Mouse (Mus musculus) embryo, embryonic 10 days (tissue): Measurements from ENCODE around the gene Rab31.

ENCODE experiments used
- DNase-seq: peaks from one replicate; pipeline ENCODE4 v3.0.0-alpha.2; 2015; ENCODE audit warnings: low spot score

Rab31 gene

DNA sequence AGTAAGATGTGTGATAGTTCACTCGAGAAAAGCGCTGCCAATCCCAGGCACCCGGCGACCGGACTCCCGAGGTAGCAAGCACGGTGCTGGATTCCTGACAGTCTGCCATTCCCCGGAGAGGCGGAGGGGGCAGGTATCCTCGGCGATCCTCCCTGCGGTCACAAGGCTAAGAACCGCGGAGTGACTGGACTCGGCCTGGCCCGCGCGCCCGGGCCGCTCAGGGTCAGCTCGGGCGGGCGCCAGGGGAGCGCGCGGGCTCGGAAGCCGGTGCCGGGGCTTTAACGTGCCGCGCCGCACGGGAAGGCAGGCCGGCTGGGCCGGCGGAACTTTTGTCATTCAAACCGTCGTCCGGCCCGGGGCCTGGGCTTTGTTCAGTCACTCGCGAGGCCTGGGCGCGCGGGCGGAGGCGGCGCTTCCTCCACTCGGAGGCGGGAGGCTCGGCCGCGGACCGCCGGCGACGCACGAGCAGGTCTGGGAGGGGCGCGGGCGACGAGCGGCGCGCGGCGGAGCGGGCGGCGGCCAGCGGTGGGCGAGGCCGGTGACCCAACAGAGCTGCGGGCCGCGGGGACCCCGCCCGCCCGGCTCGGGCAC, 10.1 kb upstream of the Rab31 start, which contains the start of gene Ppp4r1:
Gene Ppp4r1 (plus strand): TSS at position 23 of the 591 bp plus-strand sequence.
- peak; percentile 87 for DNase-seq

DNA sequence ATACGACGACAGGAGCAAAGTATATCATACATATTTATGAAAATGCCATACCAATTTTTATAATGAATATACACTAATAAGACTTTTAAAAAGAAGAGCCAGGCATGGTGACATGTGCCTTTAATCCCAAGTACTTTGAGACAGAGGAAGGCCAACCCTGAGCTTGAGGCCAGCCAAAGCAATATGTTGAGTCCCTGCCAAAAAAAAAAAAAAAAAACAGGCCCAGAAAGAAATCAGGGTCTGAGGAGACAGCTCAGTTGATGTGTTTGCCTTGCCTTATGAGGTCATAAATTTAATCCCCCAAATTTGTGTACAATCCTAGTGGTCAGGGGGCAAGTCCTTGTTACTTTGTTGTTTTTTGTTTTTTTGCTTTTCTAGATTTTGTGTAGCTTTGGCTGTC, 8.4 kb upstream of the Rab31 start:
- DNase-seq, result no peak

DNA sequence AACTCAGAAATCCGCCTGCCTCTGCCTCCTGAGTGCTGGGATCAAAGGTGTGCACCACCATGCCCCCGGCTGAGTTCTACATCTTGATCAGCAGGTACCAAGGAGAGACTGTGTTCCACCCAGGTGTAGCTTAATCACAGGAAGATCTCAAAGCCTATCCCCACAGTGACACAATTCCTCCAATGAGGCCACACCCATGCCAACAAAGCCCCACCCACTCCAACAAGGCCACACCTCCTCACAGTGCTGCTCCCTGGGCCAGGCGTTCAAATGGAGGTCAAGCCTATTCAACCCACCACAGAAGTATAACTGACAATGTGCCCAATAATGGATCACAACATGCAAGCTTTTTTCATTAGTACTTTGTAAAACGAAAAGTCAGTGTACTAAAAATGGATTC, 4.9 kb upstream of the Rab31 start:
- no peak for DNase-seq

DNA sequence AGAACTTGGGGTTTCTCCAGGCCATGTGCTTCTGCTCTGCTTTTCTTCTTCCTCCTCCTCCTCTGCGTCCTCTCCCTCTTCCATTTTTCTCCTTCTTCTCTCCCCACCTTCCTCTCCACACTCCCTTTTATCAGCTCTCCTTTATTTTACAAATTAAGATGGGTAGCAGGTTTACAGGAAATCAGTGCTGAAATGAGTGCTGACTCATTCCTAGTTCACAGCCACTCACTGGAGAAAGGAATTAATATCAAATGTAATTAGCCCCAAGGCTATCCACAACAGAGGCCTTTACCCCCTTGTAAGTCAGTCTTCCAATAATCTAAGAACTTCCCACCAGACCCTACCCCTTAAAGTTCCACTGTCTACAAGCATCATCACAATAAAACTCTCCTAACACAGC, 3.7 kb upstream of the Rab31 start:
- no peak for DNase-seq

DNA sequence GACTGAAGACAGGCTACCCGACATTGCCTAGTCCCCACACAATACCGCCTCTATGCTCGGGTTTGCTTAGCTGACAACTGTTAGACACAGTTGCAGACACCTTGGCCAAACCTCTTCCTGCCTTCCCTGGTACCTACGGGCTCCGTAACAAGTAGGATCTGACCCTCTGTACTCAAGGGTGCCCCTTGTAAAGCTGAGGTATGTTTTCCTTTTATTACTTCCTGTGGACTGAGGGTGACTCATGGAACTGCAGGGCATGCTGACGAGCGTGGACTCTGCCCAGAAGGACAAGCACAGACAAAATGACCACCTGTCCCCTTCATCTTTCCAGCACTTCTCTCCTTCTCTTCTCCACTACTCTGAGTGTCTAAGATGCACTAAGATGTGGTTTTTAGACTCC, 1.9 kb upstream of the Rab31 start:
- DNase-seq, result no peak

DNA sequence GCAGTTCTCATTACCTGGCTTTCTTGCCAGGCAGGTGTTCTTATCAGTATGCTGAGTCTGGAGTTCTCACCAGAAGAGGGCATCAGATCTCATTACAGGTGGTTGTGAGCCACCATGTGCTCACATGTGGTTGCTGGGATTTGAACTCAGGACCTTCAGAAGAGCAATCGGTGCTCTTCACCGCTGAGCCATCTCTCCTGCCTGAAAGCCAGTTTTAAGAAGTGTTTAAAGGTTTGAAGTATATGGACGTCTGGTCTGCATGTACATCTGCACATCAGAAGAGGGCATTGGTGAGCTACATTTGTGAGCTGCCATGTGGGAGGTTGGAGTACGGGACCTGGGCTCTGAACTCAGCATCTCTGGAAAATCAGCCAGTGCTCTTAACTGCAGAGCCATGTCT, 1.1 kb upstream of the Rab31 start:
- DNase-seq, result peak; percentile 27

DNA sequence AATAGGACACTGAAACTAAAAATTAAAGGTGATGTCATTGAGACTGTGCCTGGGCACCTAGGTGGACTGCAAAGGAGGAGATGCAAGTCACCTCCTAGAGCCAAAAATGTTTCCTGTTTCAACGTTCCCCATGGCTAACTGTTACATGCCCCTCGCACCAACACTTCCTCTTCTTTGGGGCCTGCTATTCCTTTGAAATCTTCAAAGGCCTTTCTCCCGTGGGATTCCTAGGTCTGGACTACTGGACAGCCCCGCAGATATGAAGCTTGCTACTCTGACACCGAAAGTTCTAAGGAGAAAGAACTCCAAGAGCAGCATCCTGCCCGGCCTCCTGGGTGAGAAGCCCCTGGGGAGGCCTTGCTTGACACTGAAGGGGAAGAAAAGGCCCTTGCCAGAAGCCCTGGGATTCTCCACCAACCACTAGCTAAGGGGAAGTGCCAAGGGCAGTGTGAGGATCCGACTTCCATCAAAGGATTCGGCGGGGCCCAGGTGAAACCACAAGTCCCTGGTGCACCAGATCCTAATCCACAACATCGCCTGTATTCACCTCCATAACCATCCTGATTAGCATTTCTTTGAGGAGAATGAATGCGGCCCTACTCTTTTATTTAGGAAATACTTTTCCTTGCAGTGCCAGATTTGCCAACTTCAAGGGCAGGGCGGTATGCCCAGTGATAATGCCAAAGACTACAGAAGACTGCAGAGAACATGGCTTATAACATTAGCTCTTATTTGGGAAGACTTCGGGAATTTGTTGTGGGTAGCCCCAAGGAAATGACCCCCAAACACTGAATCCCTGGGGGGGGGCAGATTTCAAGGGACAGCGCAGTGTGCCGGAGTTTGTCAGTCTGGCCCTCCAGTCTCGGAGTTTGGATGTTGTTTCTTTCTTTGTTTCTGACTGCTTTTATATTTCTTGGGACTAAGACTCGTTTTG, 1.3 kb downstream of the Rab31 start:
- no peak for DNase-seq

DNA sequence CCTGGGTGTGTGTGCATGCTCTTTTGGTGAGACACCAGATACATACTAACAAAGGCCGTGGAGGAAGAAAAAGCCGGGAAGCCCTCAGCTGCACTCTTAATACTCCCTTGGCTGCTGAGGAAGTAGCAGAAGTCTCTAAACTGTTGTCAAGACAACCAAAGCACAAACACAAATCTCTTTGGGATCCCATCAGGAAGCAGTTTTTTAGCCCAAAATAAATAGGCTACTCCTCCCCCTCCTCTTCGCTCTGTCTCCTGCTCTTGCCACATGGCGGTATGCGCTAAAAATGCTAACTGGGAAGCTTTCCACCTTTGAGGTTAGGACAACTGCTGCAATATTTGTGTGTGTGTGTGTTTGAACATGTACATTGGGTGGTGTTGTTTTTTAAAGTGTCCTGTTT, 4.1 kb downstream of the Rab31 start:
- peak; percentile 10 for DNase-seq

DNA sequence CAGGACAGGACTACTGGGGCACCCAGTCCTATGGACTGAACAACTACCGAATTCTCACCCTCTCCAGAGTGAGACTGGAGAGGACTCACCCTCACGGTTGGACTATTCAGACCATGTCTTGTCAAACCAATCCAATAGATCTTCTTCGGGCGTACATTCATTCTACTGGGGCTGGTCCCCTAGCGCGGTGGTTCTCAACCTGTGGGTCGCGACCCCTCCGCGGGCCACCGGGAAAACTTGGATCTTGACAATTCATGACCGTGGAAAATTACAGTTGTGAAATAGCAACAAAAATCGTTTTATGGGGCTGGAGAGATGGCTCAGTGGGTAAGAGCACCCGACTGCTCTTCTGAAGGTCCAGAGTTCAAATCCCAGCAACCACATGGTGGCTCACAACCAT, 9.3 kb downstream of the Rab31 start:
- no peak for DNase-seq

DNA sequence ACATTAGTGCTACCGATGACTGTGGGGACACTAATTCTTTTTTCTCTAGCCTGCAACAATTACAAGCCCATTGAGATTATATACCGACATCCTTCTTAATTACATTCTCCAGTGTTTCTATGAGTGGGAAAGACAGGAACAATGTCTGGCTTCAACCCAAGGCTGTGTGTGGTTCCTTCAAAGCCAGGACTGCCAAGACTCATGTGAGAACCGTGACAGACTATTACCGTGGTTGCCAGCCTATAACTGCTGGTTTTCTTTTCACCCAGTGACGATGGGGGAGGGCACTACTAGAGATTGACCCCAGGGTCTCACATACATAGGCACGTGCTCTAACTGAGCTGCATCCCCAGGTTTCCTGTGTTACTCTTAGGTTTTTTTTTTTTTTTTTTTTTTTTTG, 15.4 kb downstream of the Rab31 start:
- no peak for DNase-seq

DNA sequence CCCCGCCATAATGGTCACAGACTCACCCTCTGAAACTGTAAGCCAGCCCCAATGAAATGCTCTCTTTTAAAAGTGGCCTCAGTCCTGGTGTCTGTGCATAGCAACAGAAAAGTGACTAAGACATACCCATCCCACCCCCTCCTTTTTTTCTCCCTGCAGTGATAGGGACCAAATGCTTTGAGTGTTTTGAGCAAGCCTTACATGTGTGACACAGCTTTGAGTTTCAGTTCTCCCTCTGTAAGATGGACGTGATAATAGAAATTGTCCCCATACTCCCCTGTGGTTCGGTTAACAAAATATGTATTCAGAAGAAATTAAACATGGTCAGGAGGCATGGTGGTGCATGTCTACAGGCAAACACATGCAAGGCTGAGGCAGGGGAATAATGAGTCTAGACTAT, 16.7 kb downstream of the Rab31 start:
- DNase-seq, result no peak

DNA sequence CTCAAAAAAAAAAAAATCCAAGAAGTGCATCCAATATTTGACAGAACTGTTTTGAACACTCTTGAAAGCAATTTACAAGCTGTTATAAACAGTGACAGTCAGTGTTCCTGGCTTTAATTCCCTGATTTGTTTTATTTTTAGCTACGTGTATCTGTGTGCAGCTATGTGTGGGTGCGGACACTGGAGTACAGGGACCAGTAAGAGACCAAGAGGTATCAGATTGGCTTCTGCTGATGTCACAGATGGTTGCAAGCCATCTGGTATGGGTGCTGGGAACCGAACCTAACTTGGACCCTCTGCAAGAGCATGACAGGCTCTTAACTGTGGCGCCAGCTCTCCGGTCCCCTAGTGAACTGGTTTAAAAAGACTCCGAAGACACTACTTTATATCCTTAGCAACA, 19.4 kb downstream of the Rab31 start:
- DNase-seq, result no peak

DNA sequence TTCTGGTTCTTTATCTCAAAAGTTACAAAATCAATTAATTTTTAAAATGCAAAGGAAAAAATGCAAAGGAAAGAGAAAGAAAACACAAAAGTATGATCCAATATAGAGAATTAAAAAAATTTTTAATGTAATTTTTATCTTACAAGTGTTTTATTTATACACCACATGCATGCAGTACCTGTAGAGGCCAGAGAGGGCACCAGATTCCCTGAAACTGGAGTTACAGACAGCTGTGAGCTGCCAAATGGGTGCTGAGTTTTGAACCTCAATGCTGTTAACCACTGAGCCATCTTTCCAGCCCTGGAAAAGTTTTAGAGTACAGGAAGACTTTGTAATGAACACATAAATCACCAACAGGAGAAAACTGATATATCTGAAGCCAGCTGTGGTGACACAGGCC, 22.3 kb downstream of the Rab31 start:
- DNase-seq, result no peak

DNA sequence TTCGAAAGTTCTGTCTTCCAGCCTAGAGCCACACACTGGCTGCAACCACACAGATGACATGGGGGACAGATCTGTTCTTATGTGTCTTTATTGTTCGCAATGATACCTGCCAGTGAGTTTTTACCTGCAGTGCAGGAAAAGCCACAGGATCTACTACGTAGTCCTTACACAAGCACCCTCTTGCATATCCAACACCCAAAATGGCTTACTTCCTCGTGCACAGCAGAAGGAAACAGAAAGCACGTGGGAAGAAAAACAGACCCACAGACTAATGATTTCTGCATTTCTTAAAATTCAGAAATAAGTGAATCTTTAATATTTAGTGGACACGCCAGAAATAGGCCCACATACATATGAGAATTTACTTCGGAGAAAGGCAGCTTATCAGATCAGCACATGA, 22.7 kb downstream of the Rab31 start:
- no peak for DNase-seq

DNA sequence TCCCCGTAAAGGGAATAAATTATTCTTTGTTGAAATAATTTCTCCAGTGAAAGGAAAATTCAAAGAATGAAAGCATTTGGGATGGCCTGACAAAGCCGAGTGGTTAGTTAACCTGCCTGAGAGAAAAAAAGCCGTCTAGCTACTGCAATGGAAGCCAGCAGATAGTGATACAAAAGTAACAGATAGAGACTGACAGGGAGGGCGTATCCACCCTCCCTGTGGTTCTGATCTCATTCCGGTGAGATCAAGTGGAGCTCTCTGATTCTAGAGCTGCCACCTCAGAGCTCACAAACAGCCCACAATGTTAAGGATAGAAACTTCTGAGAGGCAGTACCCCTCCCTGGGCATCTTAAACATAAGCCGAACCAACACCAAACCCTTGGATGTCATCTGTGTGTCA, 23.6 kb downstream of the Rab31 start:
- no peak for DNase-seq

DNA sequence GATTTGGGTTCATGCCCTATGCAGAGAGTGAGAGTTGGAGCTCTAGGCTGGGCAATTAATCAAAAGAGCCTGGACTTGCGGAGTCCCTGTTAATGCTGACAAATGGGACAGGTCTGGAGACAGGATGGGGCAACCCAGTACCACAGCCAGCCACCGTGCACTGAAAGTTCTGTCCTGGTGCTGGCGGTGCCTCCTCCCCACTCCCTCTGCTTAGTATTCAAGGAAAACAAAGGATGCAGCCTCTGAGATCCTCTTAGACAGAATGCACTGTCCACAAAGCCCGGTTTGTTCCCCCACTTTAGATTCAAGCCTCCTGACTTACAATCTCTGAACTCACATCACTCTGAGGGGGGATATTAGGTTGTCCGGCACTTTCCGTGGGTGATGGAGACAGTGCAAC, 26.2 kb downstream of the Rab31 start:
- no peak for DNase-seq

DNA sequence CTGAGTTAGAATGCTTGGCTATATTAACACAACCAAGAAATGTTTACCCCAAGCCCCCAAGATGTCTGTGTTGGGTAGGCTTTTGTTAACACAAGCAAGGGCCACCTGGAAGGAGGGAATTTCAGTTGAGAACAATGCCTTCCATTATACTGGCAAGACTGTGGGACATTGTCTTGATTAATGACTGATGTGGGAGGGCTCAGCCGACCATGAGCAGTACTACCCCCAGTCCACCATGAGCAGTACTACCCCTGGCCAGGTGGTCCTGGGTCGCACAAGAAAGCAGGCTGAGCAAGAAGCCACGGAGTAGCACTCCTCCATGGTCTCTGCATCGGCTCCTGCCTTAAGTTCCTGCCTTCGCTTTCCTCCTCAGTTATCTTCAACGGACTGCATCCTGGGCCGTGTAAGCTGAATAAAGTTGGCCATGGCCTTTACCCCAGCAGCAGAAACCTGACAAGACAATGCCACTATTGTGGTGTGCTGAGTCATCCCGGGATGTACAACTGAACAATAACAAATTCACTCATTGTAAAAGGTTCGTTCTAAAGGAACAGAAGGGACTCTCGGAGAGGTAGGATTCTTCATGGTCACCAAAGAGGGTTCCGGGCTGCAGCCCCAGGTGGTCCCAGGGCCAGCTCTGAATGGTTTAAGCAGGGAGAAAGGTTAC, 28.8 kb downstream of the Rab31 start:
- no peak for DNase-seq

DNA sequence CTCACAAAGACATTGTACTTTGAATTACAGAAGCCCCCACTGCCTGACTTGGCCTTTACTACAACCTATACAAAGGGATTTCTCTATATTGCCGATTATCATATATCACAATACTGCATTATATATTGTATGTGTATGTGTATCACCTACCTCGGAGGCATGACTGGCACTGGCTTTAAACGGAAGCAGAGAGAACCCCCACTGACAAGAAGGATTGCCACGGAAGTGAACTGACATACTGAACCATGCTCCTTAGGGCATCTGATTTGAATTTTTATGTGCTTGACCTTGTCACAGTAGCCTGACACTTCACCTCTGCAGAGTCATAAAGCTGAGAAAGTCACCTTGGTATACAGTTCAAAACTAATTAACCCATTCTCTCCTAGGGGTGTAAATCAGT, 29.6 kb downstream of the Rab31 start:
- DNase-seq, result no peak

DNA sequence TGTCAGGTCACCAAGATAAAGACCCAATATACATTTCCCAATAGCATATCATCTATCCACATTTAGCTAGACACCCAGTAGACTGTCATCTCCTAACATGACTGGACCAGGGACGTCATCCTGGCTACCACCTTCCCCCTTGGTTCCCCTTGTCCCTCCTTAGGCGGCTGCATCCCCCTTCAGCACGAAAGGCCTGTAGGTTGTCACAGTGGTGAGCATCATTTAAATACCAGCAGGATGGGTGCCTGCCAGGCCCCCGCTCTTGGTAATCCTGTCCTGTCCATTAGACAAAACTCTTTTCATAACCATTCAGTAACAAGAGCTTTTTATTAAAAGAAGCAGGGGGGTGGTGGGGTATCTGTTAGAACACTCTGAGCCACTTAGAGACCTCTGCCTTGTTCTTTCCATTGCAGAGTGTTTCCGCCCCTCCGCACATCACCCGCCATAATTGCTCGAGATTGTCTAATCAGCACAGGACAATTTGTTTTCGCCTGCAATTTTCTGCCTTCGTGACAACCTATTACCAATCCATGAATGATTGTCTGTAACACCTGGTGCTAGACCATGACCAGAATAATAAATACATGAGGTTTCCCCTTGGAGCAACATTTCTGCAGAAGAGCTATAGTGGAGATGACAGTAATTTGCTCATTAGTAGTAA, 30.2 kb downstream of the Rab31 start:
- DNase-seq, result no peak

DNA sequence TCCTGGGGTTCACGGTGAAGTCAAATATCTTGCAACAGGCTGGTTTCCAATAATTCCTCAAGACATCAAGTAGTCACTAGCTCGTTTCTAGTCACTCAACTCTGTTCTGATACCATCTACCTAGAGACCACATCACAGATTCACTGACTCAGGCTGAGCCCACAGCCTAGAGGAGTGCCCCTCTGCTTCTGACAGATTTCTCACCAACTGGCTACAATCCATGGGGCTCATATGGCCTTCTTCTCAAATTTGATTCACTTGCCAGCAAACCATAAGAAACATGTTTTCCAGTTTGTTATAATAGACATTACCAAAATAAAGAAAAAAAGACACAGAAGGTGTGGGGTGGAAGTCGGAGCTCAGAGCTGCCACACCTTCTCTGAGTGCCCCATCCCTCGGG, 31.0 kb downstream of the Rab31 start:
- no peak for DNase-seq

DNA sequence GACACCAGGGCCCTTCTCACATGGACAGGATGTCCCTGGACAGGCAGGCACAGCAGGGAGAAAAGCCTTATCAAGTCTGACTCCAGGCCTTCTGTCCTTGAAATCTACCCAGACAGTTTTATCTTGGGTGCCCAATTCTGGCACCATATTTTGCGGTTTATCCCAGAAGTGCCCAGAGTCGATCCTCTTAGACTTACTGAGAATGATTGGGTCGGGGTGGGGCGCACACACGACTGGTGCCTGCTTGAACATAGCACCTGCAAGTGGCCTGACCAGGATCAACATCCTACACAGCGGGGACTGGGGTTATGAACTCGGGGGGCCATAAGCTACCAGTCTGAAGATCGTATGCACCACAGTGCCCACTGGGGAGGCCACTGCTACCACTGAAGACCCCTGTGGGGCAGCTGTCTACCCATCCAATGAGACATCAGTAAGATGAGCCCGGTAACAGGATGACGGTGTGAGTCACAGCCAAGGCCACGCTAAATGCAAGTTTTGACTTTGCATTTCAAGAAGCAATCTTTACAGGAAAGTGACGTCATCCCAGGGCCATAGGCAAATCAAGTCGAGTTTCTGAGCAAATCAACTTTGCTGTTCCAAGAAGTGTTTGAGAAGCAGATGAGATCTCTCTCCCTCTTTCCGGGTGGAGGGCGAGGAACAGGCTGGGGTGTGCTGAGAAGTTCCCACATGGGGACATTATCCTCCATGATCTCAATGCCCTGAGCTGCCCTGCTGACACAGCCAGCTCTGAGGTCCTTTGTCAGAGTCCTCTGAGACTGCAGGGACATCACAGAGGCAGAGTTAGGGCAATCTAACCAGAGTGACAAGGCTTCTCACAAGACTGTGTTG, 32.5 kb downstream of the Rab31 start:
- no peak for DNase-seq

DNA sequence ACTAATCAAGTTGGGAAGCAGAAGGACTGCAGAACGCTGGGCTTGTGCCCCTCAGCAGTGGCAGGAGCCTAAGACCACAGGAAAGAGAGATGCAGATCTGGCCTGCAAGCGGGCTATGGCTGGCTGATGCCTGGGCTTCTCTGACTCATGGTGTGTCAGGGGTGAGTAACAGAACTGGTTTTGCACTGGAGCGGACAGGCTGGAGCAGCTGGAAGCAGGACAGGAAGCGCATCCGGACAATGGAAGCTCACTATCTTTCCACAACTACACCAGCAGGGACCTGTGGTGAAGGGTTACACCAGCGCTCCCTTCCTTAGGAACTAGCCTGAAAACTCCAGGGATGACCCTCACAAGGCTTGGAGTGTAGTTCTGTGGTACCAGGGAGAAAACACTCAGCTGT, 34.9 kb downstream of the Rab31 start:
- no peak for DNase-seq
